Mouse (Mus musculus): ENCODE measurements at regions not wholly inside any gene's neighbourhood (a gene's known extent, or its start where the extent isn't known, plus 50 kb on each side); places are given as distances from the start of the nearest gene placed in this dataset.

GRCm38 (mm10) chr13:42546389-42546788, 134.0 kb upstream of the Phactr1 start:
- no peak for TF ChIP-seq POLR2A (IDR thresholded peaks at IDR 0.05; ENCODE audit: borderline replicate concordance, control insufficient read depth, low read depth, low read length)
- TF ChIP-seq CTCF (IDR thresholded peaks at IDR 0.05; ENCODE audit: control insufficient read depth, insufficient read depth, low read length) = no peak
